Mouse (Mus musculus) central nervous system, embryonic 18 days (tissue): ENCODE measurements around the gene Gm28308. TPM values are rescaled to one million over a fixed set of nuclear protein-coding genes. Genes with fewer than 3 reads are reported as not detected.

Experiments
- polyA plus RNA-seq: library from polyadenylated mRNA; depleted of rRNA; stranded (reverse); fragments of >200 nt; gene quantifications from 2 replicates; pipeline ENCODE4 v1.2.3, GENCODE M21; 2012; rRNA removed

The Gm28308 gene
- polyA plus RNA-seq, 1 experiment = not detected

Other genes with a start within 250 kb of the Gm28308 start
- 7.5 and 8.6 TPM in 2 replicates for gene Skap2, start 200.8 kb downstream of the Gm28308 start, polyA plus RNA-seq
- 0.11 and 0.14 TPM in 2 replicates for gene Hoxa1, start 55.0 kb downstream of the Gm28308 start, polyA plus RNA-seq
- 0.32 and 2.1 TPM in 2 replicates for gene Hoxa2, start 48.5 kb downstream of the Gm28308 start, polyA plus RNA-seq
- gene 5730596B20Rik, start 35.8 kb downstream of the Gm28308 start, polyA plus RNA-seq = 0.04 TPM in 1 of 2 replicates, not detected in the other
- 0.44 TPM in 1 of 2 replicates, not detected in the other for gene Hoxa4, start 21.6 kb downstream of the Gm28308 start, polyA plus RNA-seq
- gene Hoxa5, start 8.8 kb downstream of the Gm28308 start, polyA plus RNA-seq = 0.05 and 0.43 TPM in 2 replicates
- not detected in 2 replicates for gene Hoxa6, start 4.6 kb downstream of the Gm28308 start, polyA plus RNA-seq
- gene Hoxa3, start within 50 bp of the Gm28308 start, polyA plus RNA-seq = 0.10 and 0.80 TPM in 2 replicates
- gene Hoxa7, start 8.5 kb upstream of the Gm28308 start, polyA plus RNA-seq = not detected in 2 replicates
- gene Hoxa9, start 17.8 kb upstream of the Gm28308 start, polyA plus RNA-seq = 0.08 TPM in 1 of 2 replicates, not detected in the other
- gene Hoxa10, start 27.5 kb upstream of the Gm28308 start, polyA plus RNA-seq = not detected in 2 replicates
- not detected in 2 replicates for gene Hoxa11, start 32.5 kb upstream of the Gm28308 start, polyA plus RNA-seq
- not detected in 2 replicates for gene Hoxa13, start 47.5 kb upstream of the Gm28308 start, polyA plus RNA-seq
- 0.51 and 0.69 TPM in 2 replicates for gene Evx1, start 100.2 kb upstream of the Gm28308 start, polyA plus RNA-seq